In genomic region chr15:4561431-4561970, GRCm38 (mm10) we compare ENCODE assay signal across 11 mouse cellular contexts.
DNase-seq lines count a peak whose midpoint lies in the region; ATAC-seq and TF ChIP-seq lines count a peak whose summit lies in the region.
"Had no signal": no experiment of that assay in that cellular context is flagged by ENCODE, and none has a peak within 500 bp of the region (broad histone marks: within the 10 kb centered on the region; RNA-seq: fewer than 3 reads in every experiment).

No protein-coding gene starts in this region.

- peak; percentile 6 to 7 for DNase-seq in left cerebral cortex, postnatal 25 days (ENCODE audit: low spot score in 2 of 2)
- DNase-seq in left cerebral cortex, adult 2 months (ENCODE audit: extremely low spot score in 1 of 2, low spot score in 2 of 2), result no peak
- DNase-seq in adrenal gland, postnatal 25 days, result peak; percentile 38
- DNase-seq in gastrocnemius, adult 2 months, result peak; percentile 58
- DNase-seq in lung, postnatal 10 days, result peak; percentile 14
- no peak for DNase-seq in left cerebral cortex, postnatal 14 days (ENCODE audit: low spot score in 2 of 2)
- DNase-seq in T-cell, adult 2 months (ENCODE audit: low spot score), result no peak

- H3K27ac ChIP-seq in left cerebral cortex, adult 2 months, result no peak overlapping the region
- peak overlapping the region; percentile 63 for H3K27ac ChIP-seq in gastrocnemius, adult 2 months
- H3K27ac ChIP-seq: embryonic facial prominence, embryonic 15.5 days; liver, embryonic 15.5 days; neural tube, embryonic 12.5 days had no signal

- no peak for ATAC-seq in monocyte, adult 5-6 weeks (replicated peaks; ENCODE audit: insufficient number of reproducible peaks, low FRiP score, low TSS enrichment, poor library complexity, severe bottlenecking)

- no peak for TF ChIP-seq CTCF in left cerebral cortex, adult 2 months (IDR thresholded peaks at IDR 0.05)
- TF ChIP-seq CTCF in gastrocnemius, adult 2 months (IDR thresholded peaks at IDR 0.05), result no peak

- intact Hi-C loops in left cerebral cortex, postnatal 25 days (cut with DNase I), result no loop called here
- intact Hi-C loops in left cerebral cortex, adult 2 months (cut with DNase I), result no loop called here
- intact Hi-C loops in gastrocnemius, adult 2 months (cut with DNase I), result no loop called here
- intact Hi-C loops in left cerebral cortex, postnatal 14 days (cut with DNase I), result no loop called here

- no peak overlapping the region for H3K4me3 ChIP-seq in left cerebral cortex, adult 2 months
- H3K4me3 ChIP-seq in gastrocnemius, adult 2 months, result peak overlapping the region; percentile 11; the same call in 1 of the 2 replicates
- H3K4me3 ChIP-seq: embryonic facial prominence, embryonic 15.5 days; liver, embryonic 15.5 days; neural tube, embryonic 12.5 days had no signal

Comparison
In these comparisons a context has a peak if more than half of its experiments do, and no peak if none do; other contexts are left out.
1. DNase-seq: peak in left cerebral cortex, postnatal 25 days (2 of 2), adrenal gland, postnatal 25 days (single experiment), gastrocnemius, adult 2 months (single experiment) and lung, postnatal 10 days (single experiment); none in left cerebral cortex, adult 2 months (0 of 2), left cerebral cortex, postnatal 14 days (0 of 2) and T-cell, adult 2 months (single experiment).